Mouse (Mus musculus): Measurements from ENCODE around the gene Raph1. TPM values are rescaled to one million over a fixed set of nuclear protein-coding genes. Genes with fewer than 3 reads are reported as not detected.

Raph1 gene
- 100 to 1,000 TPM; 107 to 109 TPM for total RNA-seq (2021)

- peak; percentile 56 to 94 for DNase-seq (ENCODE audit: extremely low spot score in 1 of 2, low spot score in 2 of 2)
- intact Hi-C loops (cut with DNase I): loop anchor here (5.0 to 10.0 kb wide), 2 partner anchors 258 to 281 kb away; no protein-coding TSS in a partner anchor
Observed at GRCm38 (mm10) chr1:60566631-60567311, at the start of gene Raph1. Raph1 (minus strand) TSS chr1:60567104.

- DNase-seq (ENCODE audit: extremely low spot score in 1 of 2, low spot score in 2 of 2): no peak
- intact Hi-C loops (cut with DNase I): no loop called here
Observed at GRCm38 (mm10) chr1:60615703-60616102, 48.8 kb upstream of the Raph1 start.

GRCm38 (mm10) chr1:60614902-60615301 is 48.0 kb upstream of the Raph1 start:
- intact Hi-C loops (cut with DNase I): no loop called here
- DNase-seq (ENCODE audit: extremely low spot score in 1 of 2, low spot score in 2 of 2): no peak

- no peak for DNase-seq (ENCODE audit: extremely low spot score in 1 of 2, low spot score in 2 of 2)
- intact Hi-C loops (cut with DNase I): no loop called here
Observed at GRCm38 (mm10) chr1:60611968-60612367, 45.1 kb upstream of the Raph1 start.

GRCm38 (mm10) chr1:60610631-60611030 is 43.7 kb upstream of the Raph1 start:
- intact Hi-C loops (cut with DNase I): no loop called here
- no peak for DNase-seq (ENCODE audit: extremely low spot score in 1 of 2, low spot score in 2 of 2)

GRCm38 (mm10) chr1:60609011-60609775 is 42.3 kb upstream of the Raph1 start:
- DNase-seq (ENCODE audit: extremely low spot score in 1 of 2, low spot score in 2 of 2): no peak
- intact Hi-C loops (cut with DNase I): no loop called here

- DNase-seq (ENCODE audit: extremely low spot score in 1 of 2, low spot score in 2 of 2): no peak
- intact Hi-C loops (cut with DNase I): no loop called here
Observed at GRCm38 (mm10) chr1:60604481-60605021, 37.6 kb upstream of the Raph1 start.

GRCm38 (mm10) chr1:60600682-60601081 is 33.8 kb upstream of the Raph1 start:
- DNase-seq (ENCODE audit: extremely low spot score in 1 of 2, low spot score in 2 of 2): no peak
- intact Hi-C loops (cut with DNase I): no loop called here

GRCm38 (mm10) chr1:60599926-60600325 is 33.0 kb upstream of the Raph1 start:
- intact Hi-C loops (cut with DNase I): no loop called here
- DNase-seq (ENCODE audit: extremely low spot score in 1 of 2, low spot score in 2 of 2): no peak

- intact Hi-C loops (cut with DNase I): no loop called here
- DNase-seq (ENCODE audit: extremely low spot score in 1 of 2, low spot score in 2 of 2): no peak
Observed at GRCm38 (mm10) chr1:60599013-60599701, 32.3 kb upstream of the Raph1 start.

GRCm38 (mm10) chr1:60596386-60597320 is 29.7 kb upstream of the Raph1 start:
- intact Hi-C loops (cut with DNase I): no loop called here
- DNase-seq (ENCODE audit: extremely low spot score in 1 of 2, low spot score in 2 of 2): no peak

GRCm38 (mm10) chr1:60593101-60593500 is 26.2 kb upstream of the Raph1 start:
- intact Hi-C loops (cut with DNase I): no loop called here
- no peak for DNase-seq (ENCODE audit: extremely low spot score in 1 of 2, low spot score in 2 of 2)

- intact Hi-C loops (cut with DNase I): no loop called here
- no peak for DNase-seq (ENCODE audit: extremely low spot score in 1 of 2, low spot score in 2 of 2)
Observed at GRCm38 (mm10) chr1:60588887-60589629, 22.2 kb upstream of the Raph1 start.

- DNase-seq (ENCODE audit: extremely low spot score in 1 of 2, low spot score in 2 of 2): no peak
- intact Hi-C loops (cut with DNase I): no loop called here
Observed at GRCm38 (mm10) chr1:60580990-60581389, 14.1 kb upstream of the Raph1 start.

- DNase-seq (ENCODE audit: extremely low spot score in 1 of 2, low spot score in 2 of 2): no peak
- intact Hi-C loops (cut with DNase I): no loop called here
Observed at GRCm38 (mm10) chr1:60579886-60580285, 13.0 kb upstream of the Raph1 start.

- no peak for DNase-seq (ENCODE audit: extremely low spot score in 1 of 2, low spot score in 2 of 2)
- intact Hi-C loops (cut with DNase I): no loop called here
Observed at GRCm38 (mm10) chr1:60572699-60573098, 5.8 kb upstream of the Raph1 start.

GRCm38 (mm10) chr1:60569741-60570140 is 2.8 kb upstream of the Raph1 start:
- DNase-seq (ENCODE audit: extremely low spot score in 1 of 2, low spot score in 2 of 2): no peak
- intact Hi-C loops (cut with DNase I): loop anchor here (5.0 to 10.0 kb wide), 2 partner anchors 255 to 278 kb away; no protein-coding TSS in a partner anchor

- intact Hi-C loops (cut with DNase I): loop anchor here (5.0 to 10.0 kb wide), 2 partner anchors 256 to 278 kb away; no protein-coding TSS in a partner anchor
- DNase-seq (ENCODE audit: extremely low spot score in 1 of 2, low spot score in 2 of 2): no peak
Observed at GRCm38 (mm10) chr1:60569210-60569609, 2.3 kb upstream of the Raph1 start.
